Mouse (Mus musculus): ENCODE measurements around the gene Plpp3. TPM values are rescaled to one million over a fixed set of nuclear protein-coding genes. Genes with fewer than 3 reads are reported as not detected.
"Not testable (repeated sequence)": the region's sequence is repeated elsewhere in the genome, so short reads cannot be mapped to it uniquely, and the experiment has no call there.

Plpp3 gene
- polyA plus RNA-seq, 1 experiment from 2014 or later: 57.7 TPM

GRCm38 (mm10) chr4:105255185-105255584 is 98.0 kb downstream of the Plpp3 start:
- no peak overlapping the region for H3K4me3 ChIP-seq
- no peaks in the 10 kb centered on the region for H3K27me3 ChIP-seq (replicated peaks)
- H3K9me3 ChIP-seq: no peaks in the 10 kb centered on the region
- H3K36me3 ChIP-seq: no peaks in the 10 kb centered on the region
- H3K4me1 ChIP-seq: no peaks in the 10 kb centered on the region
- no peak overlapping the region for H3K9ac ChIP-seq
- ATAC-seq (ENCODE audit: low FRiP score, low read depth): no peak
- H3K4me2 ChIP-seq (replicated peaks): no peak overlapping the region
- H3K27ac ChIP-seq: no peak overlapping the region
- 83% methylated on average over 3 of the region's 3 CpGs for WGBS

GRCm38 (mm10) chr4:105257667-105258560 is 100.8 kb downstream of the Plpp3 start:
- Histone ChIP-seq H3K27ac (no peak overlapping the region), H3K27me3 (replicated peaks) (no peaks in the 10 kb centered on the region), H3K9ac (no peak overlapping the region), H3K9me3 (no peaks in the 10 kb centered on the region), H3K36me3 (no peaks in the 10 kb centered on the region), H3K4me3 (no peak overlapping the region), H3K4me2 (replicated peaks) (no peak overlapping the region), H3K4me1 (no peaks in the 10 kb centered on the region)
- ATAC-seq (ENCODE audit: low FRiP score, low read depth): no peak
- 79% methylated on average over 11 of the region's 11 CpGs for WGBS

DNA sequence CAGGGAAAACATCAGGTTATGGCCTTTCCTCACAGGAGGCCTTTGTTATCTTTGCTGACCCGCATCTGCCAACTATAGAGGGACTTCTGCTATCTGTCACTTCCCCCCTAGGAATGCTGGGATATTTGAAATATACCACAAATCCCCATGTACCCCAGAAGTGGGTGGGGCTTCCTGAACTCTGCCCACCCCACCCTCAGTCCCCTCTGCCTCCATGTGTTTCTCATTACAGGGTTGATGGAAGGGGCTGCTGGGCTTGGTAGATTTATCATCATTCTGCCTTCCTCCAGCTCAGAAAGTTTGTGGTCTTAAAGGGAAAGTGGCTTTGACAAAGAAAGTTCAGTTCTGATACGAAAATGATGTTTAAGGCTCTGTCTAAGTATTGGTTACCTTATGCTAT is 103.2 kb downstream of the Plpp3 start:
- H3K36me3 ChIP-seq: no peaks in the 10 kb centered on the region
- no peak overlapping the region for H3K9ac ChIP-seq
- H3K4me1 ChIP-seq: no peaks in the 10 kb centered on the region
- no peaks in the 10 kb centered on the region for H3K9me3 ChIP-seq
- H3K4me3 ChIP-seq: no peak overlapping the region
- 61% methylated on average over 2 of the region's 2 CpGs for WGBS
- ATAC-seq (ENCODE audit: low FRiP score, low read depth): no peak
- H3K4me2 ChIP-seq (replicated peaks): no peak overlapping the region
- H3K27ac ChIP-seq: no peak overlapping the region
- no peaks in the 10 kb centered on the region for H3K27me3 ChIP-seq (replicated peaks)

DNA sequence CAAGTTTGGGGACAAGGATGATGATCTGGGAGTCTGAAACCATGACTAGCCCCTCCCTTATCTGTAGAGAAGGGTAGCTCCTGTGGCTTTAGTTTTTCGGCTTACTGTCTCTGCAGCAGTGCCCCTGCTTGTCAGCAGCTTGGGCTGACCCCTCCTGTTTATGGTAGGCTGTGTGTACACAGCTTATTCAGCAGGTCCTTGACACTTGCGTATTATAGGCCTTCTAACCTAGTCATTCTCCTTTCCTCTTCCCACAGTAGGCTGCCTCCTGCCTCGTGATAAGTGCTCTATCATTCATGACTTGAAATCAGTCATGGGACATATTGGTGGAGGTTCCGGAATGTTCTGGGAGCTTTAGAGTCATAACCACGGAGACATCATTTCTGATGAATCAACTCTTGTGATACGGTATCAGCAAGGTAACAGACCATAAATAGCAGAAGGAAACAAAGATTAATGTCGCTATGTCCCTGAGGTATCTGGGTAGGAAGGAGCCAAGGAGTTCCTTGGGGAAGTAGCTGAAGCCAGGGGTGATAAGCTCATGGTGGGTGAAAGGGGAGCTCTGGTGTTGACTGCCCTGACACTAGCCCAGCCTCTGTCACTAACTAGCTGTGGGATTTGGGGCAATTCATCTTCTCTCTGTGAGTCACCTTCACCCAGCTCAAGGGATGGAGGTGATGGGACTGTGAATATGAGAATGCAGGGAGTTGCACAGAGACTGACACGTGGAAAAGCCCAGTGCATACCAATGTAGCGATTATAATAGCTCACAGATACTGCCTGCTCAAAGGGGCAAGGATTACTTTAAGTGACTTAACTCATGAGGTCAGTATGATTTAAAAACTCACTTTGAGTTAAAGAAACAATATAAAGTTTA is 104.0 kb downstream of the Plpp3 start:
- H3K4me2 ChIP-seq (replicated peaks): no peak overlapping the region
- no peak overlapping the region for H3K9ac ChIP-seq
- no peaks in the 10 kb centered on the region for H3K27me3 ChIP-seq (replicated peaks)
- H3K9me3 ChIP-seq: no peaks in the 10 kb centered on the region
- 79% methylated on average over 9 of the region's 9 CpGs for WGBS
- no peak for ATAC-seq (ENCODE audit: low FRiP score, low read depth)
- H3K36me3 ChIP-seq: no peaks in the 10 kb centered on the region
- no peaks in the 10 kb centered on the region for H3K4me1 ChIP-seq
- H3K27ac ChIP-seq: no peak overlapping the region
- H3K4me3 ChIP-seq: no peak overlapping the region

GRCm38 (mm10) chr4:105262358-105262757 is 105.2 kb downstream of the Plpp3 start:
- Histone ChIP-seq H3K4me2 (replicated peaks) (no peak overlapping the region), H3K36me3 (no peaks in the 10 kb centered on the region), H3K9me3 (no peaks in the 10 kb centered on the region), H3K4me1 (no peaks in the 10 kb centered on the region), H3K4me3 (no peak overlapping the region), H3K27ac (no peak overlapping the region), H3K9ac (no peak overlapping the region), H3K27me3 (replicated peaks) (no peaks in the 10 kb centered on the region)
- no peak for ATAC-seq (ENCODE audit: low FRiP score, low read depth)
- WGBS: 84% methylated on average over 12 of the region's 12 CpGs

DNA sequence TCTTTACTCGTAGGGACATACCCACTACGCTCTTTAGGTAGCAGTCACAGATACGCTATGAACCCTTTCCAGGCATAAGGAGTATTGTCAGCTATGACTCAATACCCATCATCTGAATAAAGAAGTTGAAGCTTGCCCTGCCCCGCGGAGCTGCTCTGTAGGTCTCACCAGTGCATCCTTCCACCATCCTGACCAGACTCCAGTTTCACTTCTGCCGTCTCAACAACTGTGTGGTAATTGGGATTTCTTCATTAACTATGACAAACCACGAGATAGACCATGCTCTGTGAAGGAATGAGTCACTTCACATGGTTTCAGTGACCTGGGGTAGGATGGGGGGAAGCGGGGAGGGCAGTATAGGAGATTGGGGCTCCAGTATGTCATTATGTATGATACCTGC is 106.5 kb downstream of the Plpp3 start:
- ATAC-seq (ENCODE audit: low FRiP score, low read depth): no peak
- Histone ChIP-seq H3K9ac (no peak overlapping the region), H3K4me3 (no peak overlapping the region), H3K27ac (no peak overlapping the region), H3K27me3 (replicated peaks) (no peaks in the 10 kb centered on the region), H3K4me1 (no peaks in the 10 kb centered on the region), H3K9me3 (no peaks in the 10 kb centered on the region), H3K36me3 (no peaks in the 10 kb centered on the region), H3K4me2 (replicated peaks) (no peak overlapping the region)
- 90% methylated on average over 8 of the region's 8 CpGs for WGBS

- 80% methylated on average over 8 of the region's 8 CpGs for WGBS
- no peaks in the 10 kb centered on the region for H3K9me3 ChIP-seq
- no peaks in the 10 kb centered on the region for H3K4me1 ChIP-seq
- no peaks in the 10 kb centered on the region for H3K36me3 ChIP-seq
- H3K4me3 ChIP-seq: no peak overlapping the region
- ATAC-seq (ENCODE audit: low FRiP score, low read depth): no peak
- no peaks in the 10 kb centered on the region for H3K27me3 ChIP-seq (replicated peaks)
- H3K9ac ChIP-seq: no peak overlapping the region
- H3K4me2 ChIP-seq (replicated peaks): no peak overlapping the region
- no peak overlapping the region for H3K27ac ChIP-seq
Measured at GRCm38 (mm10) chr4:105265041-105265440, 107.9 kb downstream of the Plpp3 start.

GRCm38 (mm10) chr4:105265678-105266077 is 108.5 kb downstream of the Plpp3 start:
- no peaks in the 10 kb centered on the region for H3K9me3 ChIP-seq
- H3K27ac ChIP-seq: no peak overlapping the region
- no peaks in the 10 kb centered on the region for H3K27me3 ChIP-seq (replicated peaks)
- no peaks in the 10 kb centered on the region for H3K36me3 ChIP-seq
- H3K4me1 ChIP-seq: no peaks in the 10 kb centered on the region
- H3K4me3 ChIP-seq: no peak overlapping the region
- H3K9ac ChIP-seq: no peak overlapping the region
- H3K4me2 ChIP-seq (replicated peaks): no peak overlapping the region
- 89% methylated on average over 4 of the region's 4 CpGs for WGBS
- no peak for ATAC-seq (ENCODE audit: low FRiP score, low read depth)

DNA sequence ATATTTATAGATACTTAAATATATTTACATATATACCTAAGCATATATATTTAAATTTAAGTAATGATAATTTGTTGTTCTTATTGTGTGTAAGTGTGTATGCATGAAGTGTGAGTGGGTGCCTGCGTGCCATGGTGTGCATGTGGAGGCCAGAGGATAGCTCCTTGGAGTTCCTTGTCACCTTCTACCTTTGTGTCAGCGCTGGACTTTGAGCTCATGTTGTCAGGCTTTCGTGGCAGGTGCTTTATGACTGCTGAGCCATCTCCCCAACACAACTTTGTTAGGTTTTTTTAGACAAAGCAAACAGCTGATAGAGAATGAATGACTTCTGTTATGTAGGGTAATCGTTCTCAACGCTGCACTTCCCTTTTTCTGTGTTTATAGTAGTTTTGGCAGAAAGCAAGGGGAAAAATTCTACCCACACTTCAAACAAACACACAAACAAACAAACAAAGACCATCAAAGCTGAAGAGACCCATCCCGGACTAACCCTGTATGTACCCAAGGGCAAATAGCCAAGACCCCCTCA is 111.1 kb downstream of the Plpp3 start:
- no peaks in the 10 kb centered on the region for H3K27me3 ChIP-seq (replicated peaks)
- ATAC-seq (ENCODE audit: low FRiP score, low read depth): no peak
- 82% methylated on average over 6 of the region's 6 CpGs for WGBS
- no peaks in the 10 kb centered on the region for H3K4me1 ChIP-seq
- H3K36me3 ChIP-seq: no peaks in the 10 kb centered on the region
- H3K9ac ChIP-seq: no peak overlapping the region
- no peak overlapping the region for H3K27ac ChIP-seq
- no peak overlapping the region for H3K4me2 ChIP-seq (replicated peaks)
- no peaks in the 10 kb centered on the region for H3K9me3 ChIP-seq
- H3K4me3 ChIP-seq: no peak overlapping the region

DNA sequence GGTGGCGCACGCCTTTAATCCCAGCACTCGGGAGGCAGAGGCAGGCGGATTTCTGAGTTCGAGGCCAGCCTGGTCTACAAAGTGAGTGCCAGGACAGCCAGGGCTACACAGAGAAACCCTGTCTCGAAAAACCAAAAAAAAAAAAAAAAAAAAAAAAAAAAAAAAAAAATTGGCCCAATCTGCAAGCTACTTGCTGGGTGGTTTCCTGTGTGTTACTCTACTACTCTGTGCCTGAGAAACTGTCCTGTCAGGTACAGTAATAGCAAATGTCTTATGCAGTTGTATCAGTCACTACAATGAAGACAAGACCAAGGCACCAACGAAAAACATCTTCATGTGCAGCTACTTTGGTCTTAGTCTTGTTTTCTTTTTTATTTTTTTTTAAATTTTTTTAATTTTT is 112.3 kb downstream of the Plpp3 start:
- H3K9ac ChIP-seq; H3K4me3 ChIP-seq; ATAC-seq (ENCODE audit: low FRiP score, low read depth); H3K27ac ChIP-seq; H3K27me3 ChIP-seq (replicated peaks); H3K9me3 ChIP-seq; H3K36me3 ChIP-seq; H3K4me1 ChIP-seq; H3K4me2 ChIP-seq (replicated peaks): not testable (repeated sequence)
- WGBS: 93% methylated on average over 6 of the region's 7 CpGs

GRCm38 (mm10) chr4:105271166-105271565 is 114.0 kb downstream of the Plpp3 start:
- H3K27ac ChIP-seq: no peak overlapping the region
- no peaks in the 10 kb centered on the region for H3K9me3 ChIP-seq
- peaks cover 10% of the 10 kb centered on the region for H3K4me1 ChIP-seq
- H3K36me3 ChIP-seq: no peaks in the 10 kb centered on the region
- no peak for ATAC-seq (ENCODE audit: low FRiP score, low read depth)
- 90% methylated on average over 6 of the region's 6 CpGs for WGBS
- H3K9ac ChIP-seq: no peak overlapping the region
- H3K27me3 ChIP-seq (replicated peaks): no peaks in the 10 kb centered on the region
- H3K4me3 ChIP-seq: no peak overlapping the region
- H3K4me2 ChIP-seq (replicated peaks): no peak overlapping the region

DNA sequence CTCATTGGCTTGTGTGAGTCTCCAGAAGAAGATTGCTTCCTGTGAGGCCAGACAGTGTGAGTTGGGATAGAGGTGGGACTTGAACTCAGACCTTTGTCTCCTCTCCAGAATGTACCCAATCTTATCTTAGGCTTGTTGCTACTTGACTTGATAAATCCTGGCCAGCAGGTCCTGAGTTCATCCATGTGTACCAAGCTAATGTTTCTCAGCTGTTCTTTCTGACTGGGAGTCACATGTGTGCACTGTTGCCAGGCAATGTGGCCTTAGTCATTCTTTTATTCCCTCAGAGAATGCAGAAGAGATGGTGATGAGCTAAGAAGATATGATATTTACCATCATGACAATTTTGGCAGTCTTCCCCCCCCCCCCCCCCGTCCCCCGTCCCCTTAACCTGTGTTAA is 115.9 kb downstream of the Plpp3 start:
- H3K4me3 ChIP-seq: no peak overlapping the region
- H3K9ac ChIP-seq: no peak overlapping the region
- H3K36me3 ChIP-seq: no peaks in the 10 kb centered on the region
- no peak overlapping the region for H3K4me2 ChIP-seq (replicated peaks)
- H3K4me1 ChIP-seq: peaks cover 15% of the 10 kb centered on the region
- no peaks in the 10 kb centered on the region for H3K27me3 ChIP-seq (replicated peaks)
- no peak overlapping the region for H3K27ac ChIP-seq
- no peaks in the 10 kb centered on the region for H3K9me3 ChIP-seq
- ATAC-seq (ENCODE audit: low FRiP score, low read depth): no peak
- 82% methylated on average over 2 of the region's 2 CpGs for WGBS
